Mouse (Mus musculus) limb, embryonic 11.5 days (tissue): ENCODE data around the gene Msrb3. TPM values are rescaled to one million over a fixed set of nuclear protein-coding genes. Genes with fewer than 3 reads are reported as not detected.

Experiments
- ATAC-seq: fragments of 200-750 bp; cut with Nextera tagmentation; 2 replicates; pipeline ENCODE4 v1.8.0; 2017; ENCODE audit warnings: low read depth; ENCODE audit not compliant: insufficient number of reproducible peaks, low FRiP score, low TSS enrichment
- DNase-seq: peaks from one replicate; pipeline ENCODE4 v3.0.0-alpha.2; 2015; ENCODE audit warnings: low spot score
- H3K27ac ChIP-seq: fragments of 300-500 bp; sonication (generic); replicated peaks from 2 replicates; pipeline ENCODE4 v1.5.1; 2014; ENCODE audit warnings: low read depth, mild to moderate bottlenecking, low read length
- H3K27me3 ChIP-seq: fragments of 300-500 bp; sonication (generic); 2 replicates; pipeline ENCODE4 v1.6.1; 2014; ENCODE audit warnings: mild to moderate bottlenecking, low read length, mixed read lengths; ENCODE audit not compliant: control insufficient read depth, insufficient read depth
- H3K36me3 ChIP-seq: fragments of 300-500 bp; sonication (generic); 2 replicates; pipeline ENCODE4 v1.6.1; 2014; ENCODE audit warnings: mild to moderate bottlenecking, low read length, moderate library complexity, mixed read lengths; ENCODE audit not compliant: control insufficient read depth, insufficient read depth
- H3K4me1 ChIP-seq: fragments of 300-500 bp; sonication (generic); 2 replicates; pipeline ENCODE4 v1.6.1; 2014; ENCODE audit warnings: low read length, mixed read lengths; ENCODE audit not compliant: control insufficient read depth, insufficient read depth
- H3K4me2 ChIP-seq: fragments of 300-500 bp; sonication (generic); 2 replicates; pipeline ENCODE4 v1.6.1; 2014; ENCODE audit warnings: low read depth, mild to moderate bottlenecking, moderate library complexity; ENCODE audit not compliant: severe bottlenecking
- H3K4me3 ChIP-seq: fragments of 300-500 bp; sonication (generic); 2 replicates; pipeline ENCODE4 v1.5.1; 2014; ENCODE audit warnings: low read depth, low read length
- H3K9ac ChIP-seq: fragments of 300-500 bp; sonication (generic); 2 replicates; pipeline ENCODE4 v1.6.1; 2014; ENCODE audit warnings: mild to moderate bottlenecking, low read length
- H3K9me3 ChIP-seq: fragments of 300-500 bp; sonication (generic); 2 replicates; pipeline ENCODE4 v1.6.1; 2016; ENCODE audit warnings: low read length; ENCODE audit not compliant: control insufficient read depth
- WGBS: fragments of 180-500 bp; shearing (Covaris S2); extraction: QIAGEN DNeasy Blood & Tissue Kit; methylation state at CpG from one replicate; pipeline ENCODE4 v1.1.7; 2014; 5-methylcytosine and 5-hydroxymethylcytosine counted together
- polyA plus RNA-seq: library from polyadenylated mRNA; unstranded; fragments of >200 nt; fragmentation: Nextera tagmentation; extraction: Ambion mirVana; gene quantifications from 2 replicates; pipeline ENCODE4 v1.2.1, GENCODE M21; 2014

Msrb3 gene
- polyA plus RNA-seq, 1 experiment from 2014 or later = 7.8 TPM

GRCm38 (mm10) chr10:120876549-120877270 is 22.2 kb downstream of the Msrb3 start:
- peaks cover 23% of the 10 kb centered on the region for H3K4me1 ChIP-seq
- no peak overlapping the region for H3K9ac ChIP-seq
- DNase-seq (no peak), ATAC-seq (no peak)
- 73% methylated on average over 20 of the region's 20 CpGs for WGBS
- no peaks in the 10 kb centered on the region for H3K9me3 ChIP-seq
- H3K27ac ChIP-seq = no peak overlapping the region
- H3K4me3 ChIP-seq = no peak overlapping the region
- no peaks in the 10 kb centered on the region for H3K36me3 ChIP-seq
- H3K4me2 ChIP-seq = no peak overlapping the region
- H3K27me3 ChIP-seq = no peaks in the 10 kb centered on the region

GRCm38 (mm10) chr10:120875672-120876463 is 23.0 kb downstream of the Msrb3 start:
- H3K4me3 ChIP-seq = no peak overlapping the region
- ATAC-seq = no peak

GRCm38 (mm10) chr10:120874261-120874660 is 24.6 kb downstream of the Msrb3 start:
- 28% methylated on average over 12 of the region's 12 CpGs for WGBS
- Histone ChIP-seq H3K4me1 (peaks cover 31% of the 10 kb centered on the region), H3K27ac (no peak overlapping the region; the same call in 1 of the 2 replicates)

More at GRCm38 (mm10) chr10:120875672-120876463, 23.0 kb downstream of the Msrb3 start:
- WGBS = 19% methylated on average over 26 of the region's 26 CpGs
- Histone ChIP-seq H3K27ac (no peak overlapping the region), H3K9me3 (no peaks in the 10 kb centered on the region), H3K4me1 (peaks cover 29% of the 10 kb centered on the region), H3K9ac (no peak overlapping the region), H3K4me2 (no peak overlapping the region), H3K27me3 (no peaks in the 10 kb centered on the region), H3K36me3 (no peaks in the 10 kb centered on the region)
- DNase-seq = peak; percentile 94

GRCm38 (mm10) chr10:120873646-120874201 is 25.2 kb downstream of the Msrb3 start:
- no peak for DNase-seq
- Histone ChIP-seq H3K27ac (no peak overlapping the region; the same call in 1 of the 2 replicates), H3K9ac (no peak overlapping the region), H3K9me3 (no peaks in the 10 kb centered on the region), H3K4me2 (no peak overlapping the region), H3K36me3 (no peaks in the 10 kb centered on the region), H3K4me1 (peaks cover 31% of the 10 kb centered on the region), H3K4me3 (no peak overlapping the region), H3K27me3 (no peaks in the 10 kb centered on the region)
- WGBS = 29% methylated on average over 8 of the region's 8 CpGs
- no peak for ATAC-seq

More at GRCm38 (mm10) chr10:120874261-120874660, 24.6 kb downstream of the Msrb3 start:
- no peak overlapping the region for H3K9ac ChIP-seq
- H3K27me3 ChIP-seq = no peaks in the 10 kb centered on the region
- H3K4me3 ChIP-seq = no peak overlapping the region
- DNase-seq = no peak
- H3K9me3 ChIP-seq = no peaks in the 10 kb centered on the region
- peak overlapping the region; percentile 4; the same call in 1 of the 2 replicates for H3K4me2 ChIP-seq
- H3K36me3 ChIP-seq = no peaks in the 10 kb centered on the region
- ATAC-seq = no peak

GRCm38 (mm10) chr10:120872483-120872862 is 26.4 kb downstream of the Msrb3 start:
- under 1% methylated on average over 13 of the region's 13 CpGs for WGBS
- peak overlapping the region; percentile 63; the same call in 1 of the 2 replicates for H3K27ac ChIP-seq
- peak overlapping the region; percentile 5; the same call in 1 of the 2 replicates for H3K4me2 ChIP-seq
- peak; percentile 96 for DNase-seq
- no peak overlapping the region for H3K9ac ChIP-seq
- H3K27me3 ChIP-seq = no peaks in the 10 kb centered on the region
- H3K9me3 ChIP-seq = no peaks in the 10 kb centered on the region
- peaks cover 31% of the 10 kb centered on the region for H3K4me1 ChIP-seq
- H3K4me3 ChIP-seq = no peak overlapping the region
- H3K36me3 ChIP-seq = no peaks in the 10 kb centered on the region
- peak; percentile 95 for ATAC-seq

- H3K27me3 ChIP-seq = no peaks in the 10 kb centered on the region
- WGBS = 27% methylated on average over 22 of the region's 22 CpGs
- H3K4me1 ChIP-seq = peaks cover 33% of the 10 kb centered on the region
- no peak overlapping the region for H3K4me3 ChIP-seq
- H3K36me3 ChIP-seq = no peaks in the 10 kb centered on the region
- H3K9ac ChIP-seq = no peak overlapping the region
- H3K9me3 ChIP-seq = no peaks in the 10 kb centered on the region
- peak overlapping the region; percentile 63; the same call in 1 of the 2 replicates for H3K27ac ChIP-seq
- H3K4me2 ChIP-seq = peak overlapping the region; percentile 5; the same call in 1 of the 2 replicates
- ATAC-seq = no peak; the same call in 1 of the 2 replicates
- peak; percentile 59 for DNase-seq
These were observed 27.0 kb downstream of the Msrb3 start for GRCm38 (mm10) chr10:120871630-120872482.

- H3K4me3 ChIP-seq = no peak overlapping the region
- H3K9me3 ChIP-seq = no peaks in the 10 kb centered on the region
- 0 out of 2 replicates have a peak overlapping the region, but pooled peaks have one; percentile 56 for H3K27ac ChIP-seq
- peak; percentile 33 for DNase-seq
- no peak overlapping the region for H3K9ac ChIP-seq
- ATAC-seq = no peak
- 70% methylated on average over 14 of the region's 14 CpGs for WGBS
- H3K4me2 ChIP-seq = no peak overlapping the region
- H3K27me3 ChIP-seq = no peaks in the 10 kb centered on the region
- no peaks in the 10 kb centered on the region for H3K36me3 ChIP-seq
- peaks cover 33% of the 10 kb centered on the region for H3K4me1 ChIP-seq
These were observed 27.8 kb downstream of the Msrb3 start for GRCm38 (mm10) chr10:120871096-120871495.
